Mouse (Mus musculus): Measurements from ENCODE around the gene Pdss2.

- TF ChIP-seq CTCF (IDR thresholded peaks at IDR 0.05; ENCODE audit: low read depth, low read length) (no peak), GATA1 (IDR thresholded peaks at IDR 0.05; ENCODE audit: borderline replicate concordance, low read length) (no peak)
These were observed at the start of gene Pdss2 for GRCm38 (mm10) chr10:43220910-43221625.
